Mouse (Mus musculus) liver, postnatal 0 days (tissue): ENCODE data around the gene Rtl8c.
"Not testable (repeated sequence)": the region's sequence is repeated elsewhere in the genome, so short reads cannot be mapped to it uniquely, and the experiment has no call there.

Source experiments
- CTCF ChIP-seq: sonication (generic); IDR thresholded peaks from 2 replicates; pipeline ENCODE4 v1.5.1; 2016; ENCODE audit warnings: antibody characterized with exemption, low read depth
- EP300 ChIP-seq: IDR thresholded peaks from 2 replicates; pipeline ENCODE4 v1.6.1; 2016; ENCODE audit warnings: antibody characterized with exemption, low read depth, mild to moderate bottlenecking

GRCm38 (mm10) chrX:53608879-53609278 is 1.0 kb downstream of the Rtl8c start, which contains the start of gene Gm14597:
- TF ChIP-seq CTCF, EP300: not testable (repeated sequence)
